Mouse (Mus musculus): ENCODE results near the gene Cdk20.

GRCm38 (mm10) chr13:64420847-64421246 is 11.3 kb upstream of the Cdk20 start:
- TF ChIP-seq CTCF (IDR thresholded peaks at IDR 0.05; ENCODE audit: insufficient read depth, low read depth, low read length) = no peak
- TF ChIP-seq POLR2A (IDR thresholded peaks at IDR 0.05; ENCODE audit: insufficient read depth, low read depth, low read length) = no peak
